Comparison of ENCODE assay signal across 16 mouse cellular contexts in the genomic region with DNA sequence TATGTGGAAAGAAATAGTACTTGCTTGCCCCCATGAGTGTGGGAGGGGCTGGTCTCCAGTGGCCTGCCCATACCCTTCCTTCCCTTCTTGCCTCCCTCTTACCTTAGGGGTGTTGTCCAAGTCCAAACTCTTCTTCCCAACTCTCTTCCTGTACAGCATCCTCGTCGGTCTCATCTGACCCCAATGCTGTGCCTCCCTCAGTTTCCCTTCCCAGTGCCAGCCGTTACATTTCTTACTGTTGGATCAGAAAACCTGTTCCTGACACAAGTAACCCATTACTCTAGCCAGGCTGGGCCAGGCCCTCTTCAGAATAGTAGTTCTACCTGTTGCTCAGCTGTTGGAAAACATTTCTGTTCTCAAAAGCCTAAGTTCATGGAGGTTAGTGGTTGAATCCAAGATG.
"Had no signal": no experiment of that assay in that cellular context is flagged by ENCODE, and none has a peak within 500 bp of the region (broad histone marks: within the 10 kb centered on the region; RNA-seq: fewer than 3 reads in every experiment).

No protein-coding gene starts in this region.

- H3K9ac ChIP-seq: liver, postnatal 0 days; lung, embryonic 15.5 days; midbrain, embryonic 12.5 days; neural tube, embryonic 12.5 days; stomach, embryonic 15.5 days had no signal

- ATAC-seq: liver, postnatal 0 days; lung, postnatal 0 days had no signal

- H3K27me3 ChIP-seq: lung, embryonic 15.5 days; megakaryocyte, embryonic 14.5 days; midbrain, embryonic 12.5 days; neural tube, embryonic 12.5 days; stomach, embryonic 15.5 days had no signal

- H3K4me1 ChIP-seq: lung, embryonic 15.5 days; stomach, embryonic 15.5 days had no signal

- DNase-seq: liver, postnatal 0 days; lung, adult 2 months; lung, postnatal 14 days; lung, postnatal 36 days; midbrain, embryonic 14.5 days; right cerebral cortex, postnatal 14 days; thymus, adult 2 months; thymus, postnatal 25 days; thymus, postnatal 4 days had no signal

- H3K4me3 ChIP-seq: lung, embryonic 15.5 days; megakaryocyte, embryonic 14.5 days; midbrain, embryonic 12.5 days; neural tube, embryonic 12.5 days; stomach, embryonic 15.5 days had no signal

- H3K4me2 ChIP-seq: lung, embryonic 15.5 days; midbrain, embryonic 12.5 days; neural tube, embryonic 12.5 days; stomach, embryonic 15.5 days had no signal

- H3K27ac ChIP-seq: lung, embryonic 15.5 days; midbrain, embryonic 12.5 days; neural tube, embryonic 12.5 days; stomach, embryonic 15.5 days; stomach, postnatal 0 days had no signal

- H3K9me3 ChIP-seq: lung, embryonic 15.5 days; megakaryocyte, embryonic 14.5 days; midbrain, embryonic 12.5 days; neural tube, embryonic 12.5 days; stomach, embryonic 15.5 days had no signal

- H3K36me3 ChIP-seq: stomach, embryonic 15.5 days had no signal
